Mouse (Mus musculus) retina, embryonic 14.5 days (tissue): ENCODE results near the gene Pcsk2.

Experiments used
- DNase-seq: peaks from one replicate; pipeline ENCODE4 v3.0.0-alpha.2; 2015; ENCODE audit warnings: low spot score

Pcsk2 gene

DNA sequence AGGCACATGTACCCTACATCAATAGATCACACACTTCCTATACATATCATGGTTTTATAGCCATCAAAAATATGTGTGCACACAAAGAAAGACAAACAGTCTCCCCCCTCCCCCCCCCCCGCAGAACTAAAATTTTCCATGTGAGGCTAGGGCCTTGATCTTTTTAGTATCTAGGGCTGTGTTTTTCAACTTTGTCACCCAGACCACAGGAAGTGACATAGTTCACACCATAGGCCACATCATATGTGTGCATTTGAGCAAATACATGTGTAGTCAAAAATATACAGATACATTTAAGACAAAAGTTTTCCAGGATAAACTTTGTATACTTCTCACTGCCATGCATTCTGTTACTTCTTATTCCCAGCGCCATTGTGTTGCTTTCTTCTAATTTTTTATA lies 293.5 kb downstream of the Pcsk2 start:
- no peak for DNase-seq

DNA sequence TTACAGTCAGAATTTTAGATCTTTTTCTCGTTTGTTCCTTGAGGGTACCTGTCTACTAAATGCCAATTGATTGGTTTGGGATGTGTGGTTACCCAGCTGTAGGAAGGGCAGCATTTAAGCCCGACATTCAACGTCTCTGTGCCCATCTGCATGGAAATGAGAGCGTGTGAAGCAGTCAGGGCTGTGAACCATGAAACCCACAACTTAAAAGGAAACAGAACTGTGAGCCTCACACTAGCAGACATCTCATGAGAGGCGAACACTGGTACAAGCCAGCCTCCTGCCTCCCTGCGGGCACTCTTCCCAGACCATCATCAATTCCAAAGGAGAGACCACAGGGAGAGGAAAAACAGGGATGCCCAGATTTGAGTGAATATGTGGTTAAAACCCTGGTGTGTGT lies 294.9 kb downstream of the Pcsk2 start:
- DNase-seq, result no peak

DNA sequence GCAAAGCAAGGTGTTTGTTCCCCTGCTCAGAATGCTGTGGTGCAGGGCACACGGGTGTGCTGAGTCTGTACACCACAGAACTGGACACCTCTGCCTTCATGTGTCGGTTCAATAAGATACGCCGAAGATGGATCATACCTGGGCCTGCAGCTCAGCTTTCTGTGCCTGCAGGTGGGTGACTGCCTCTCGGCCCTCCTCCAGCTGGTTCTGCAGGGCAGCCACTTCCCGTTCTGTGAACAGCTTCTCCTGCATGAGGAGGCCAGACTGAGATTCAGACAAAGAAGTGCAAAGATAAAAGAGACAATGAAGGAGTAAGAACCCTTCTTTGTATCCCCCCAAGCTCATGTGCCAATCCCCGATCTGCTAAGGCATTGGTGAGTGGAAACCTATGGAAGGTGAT lies 295.6 kb downstream of the Pcsk2 start:
- DNase-seq, result no peak

DNA sequence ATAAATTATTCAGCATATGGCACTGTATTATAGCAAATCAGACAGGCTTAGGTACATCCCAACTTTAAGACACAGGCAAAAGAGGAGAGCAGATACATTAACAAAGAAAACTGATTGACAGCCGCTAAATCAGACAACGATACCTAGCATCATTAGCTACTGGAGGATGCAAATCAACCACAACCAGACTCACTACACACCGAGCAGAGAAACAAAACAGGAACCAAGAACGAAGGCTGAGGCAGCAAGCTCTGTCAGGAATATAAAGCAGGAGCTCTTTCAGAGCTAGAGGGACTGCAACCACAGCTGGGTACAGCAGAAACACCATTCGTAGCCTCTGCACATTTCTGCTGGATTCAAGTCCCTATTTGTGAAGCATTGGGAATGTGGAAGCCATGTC lies 298.8 kb downstream of the Pcsk2 start:
- no peak for DNase-seq

DNA sequence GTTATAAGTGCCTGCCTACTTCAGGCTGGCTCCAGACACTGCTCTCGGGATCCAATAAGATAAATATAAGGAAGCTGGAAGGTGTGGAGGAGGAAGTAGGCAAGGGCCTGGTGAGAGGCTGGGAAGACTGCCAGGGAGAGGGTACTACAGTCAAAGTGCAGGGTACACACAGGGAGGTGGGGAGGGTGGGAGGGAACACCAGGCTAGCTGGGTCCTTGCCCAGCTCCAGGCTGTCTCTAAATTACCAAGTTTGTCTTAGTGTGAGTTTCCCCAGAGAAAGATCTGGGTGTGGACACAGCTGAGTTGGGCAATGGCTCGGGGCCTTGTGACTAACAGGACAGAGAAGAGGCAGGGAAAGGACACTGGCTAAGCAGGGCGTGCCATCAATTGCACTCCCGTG lies 300.8 kb downstream of the Pcsk2 start:
- no peak for DNase-seq

DNA sequence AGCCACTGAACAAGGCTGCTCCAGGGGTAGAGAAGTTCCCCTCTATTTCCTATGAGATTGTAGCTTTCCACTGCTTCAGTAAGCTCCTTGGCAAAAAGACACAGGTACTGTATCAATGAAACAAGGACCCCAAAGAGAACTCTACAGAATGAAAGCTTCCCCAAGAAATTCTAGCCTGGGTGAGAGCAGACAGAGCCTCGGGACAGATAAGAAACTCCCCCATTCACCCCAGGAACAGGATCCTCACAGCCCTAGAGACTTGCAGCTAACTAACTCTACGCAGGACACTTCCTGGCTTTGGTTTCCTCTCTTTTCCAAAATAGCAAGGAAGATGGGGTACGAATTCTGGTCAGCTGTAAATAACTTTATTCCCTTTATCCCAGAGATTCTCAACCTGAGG lies 301.3 kb downstream of the Pcsk2 start:
- DNase-seq, result no peak

DNA sequence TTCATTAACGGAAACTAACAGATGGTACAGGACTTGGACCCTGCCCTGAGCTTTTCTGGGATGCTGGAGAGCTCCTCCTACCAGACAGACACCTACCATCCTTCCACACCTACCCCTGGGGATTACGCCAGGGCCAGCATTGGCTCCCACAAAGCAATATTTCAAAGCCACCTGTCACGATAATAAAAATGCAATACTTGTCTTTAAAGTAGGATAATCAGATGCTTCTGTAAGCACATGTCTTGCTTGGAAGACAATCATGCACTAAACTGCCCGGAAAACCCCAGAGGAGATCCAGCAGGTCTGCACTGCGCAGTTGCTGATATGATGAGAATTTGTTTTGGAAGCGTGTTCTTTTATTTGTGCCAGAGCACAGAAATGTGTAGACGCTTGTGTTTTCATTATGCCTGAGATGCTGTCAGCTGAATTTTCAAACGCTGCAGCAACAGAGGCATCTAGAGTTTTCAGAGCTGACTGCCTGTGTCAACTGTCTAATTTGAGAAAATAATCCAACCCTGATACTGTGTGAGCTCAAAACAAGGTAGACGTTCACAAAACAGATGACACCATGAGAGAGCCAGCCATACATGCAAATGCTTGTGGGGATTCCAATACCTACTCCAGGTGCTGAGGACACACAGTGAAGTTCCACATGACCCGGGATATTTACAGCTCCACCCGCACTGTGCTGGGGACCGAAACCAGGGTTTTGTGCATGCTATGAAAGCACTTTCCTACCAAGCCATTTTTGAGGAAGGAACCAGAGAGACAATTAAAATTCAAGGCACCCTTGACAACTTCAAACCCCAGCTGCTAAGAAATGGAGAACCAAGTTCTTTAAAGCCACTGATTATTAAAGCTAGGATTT lies 305.6 kb downstream of the Pcsk2 start:
- DNase-seq, result no peak

DNA sequence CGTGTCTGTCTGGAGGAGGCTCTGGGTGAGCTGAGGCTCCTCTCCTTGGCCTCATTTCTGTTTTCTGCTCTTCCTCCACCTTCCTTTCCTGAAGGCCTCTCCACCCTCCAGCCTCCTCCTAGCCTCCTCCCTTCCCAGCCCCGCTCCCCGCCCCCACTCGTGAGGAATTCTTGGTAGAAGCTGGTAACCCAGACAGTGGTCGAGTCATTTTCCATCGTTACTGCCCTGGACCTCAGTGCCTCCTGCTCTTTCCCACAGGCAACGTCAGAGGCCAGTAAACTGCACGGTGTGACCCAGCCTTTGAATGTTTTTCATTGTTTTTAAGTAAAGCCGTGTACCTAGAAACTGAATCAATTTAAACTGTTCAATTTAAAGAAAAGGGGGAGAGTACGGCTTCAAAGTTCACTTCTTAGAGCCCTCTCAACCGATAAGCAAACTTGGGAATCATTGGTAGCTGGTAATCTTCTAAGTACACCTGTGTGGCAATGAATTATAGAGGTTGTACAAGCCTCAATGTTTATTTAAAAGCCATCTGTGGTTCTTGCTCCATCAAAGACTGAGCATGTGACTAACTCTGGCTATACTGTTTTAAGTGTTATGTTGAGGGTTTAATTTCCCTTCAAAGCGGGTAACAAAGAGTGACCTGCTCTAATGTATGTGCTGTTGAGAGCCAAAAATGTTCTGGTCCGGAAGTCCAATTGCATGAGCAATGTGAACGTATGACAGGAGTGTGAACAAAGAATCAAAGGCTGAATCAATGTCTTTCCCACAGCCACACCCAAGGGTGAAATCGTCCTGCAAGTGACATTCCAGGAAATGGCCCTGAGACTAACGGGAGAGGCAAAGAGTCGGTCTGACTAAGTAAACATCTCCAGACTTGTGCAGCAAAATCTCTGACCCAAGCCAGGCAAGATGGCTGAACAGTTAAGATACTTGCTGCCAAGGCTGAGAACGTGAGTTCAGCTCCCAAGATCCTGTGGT lies 306.6 kb downstream of the Pcsk2 start:
- no peak for DNase-seq

DNA sequence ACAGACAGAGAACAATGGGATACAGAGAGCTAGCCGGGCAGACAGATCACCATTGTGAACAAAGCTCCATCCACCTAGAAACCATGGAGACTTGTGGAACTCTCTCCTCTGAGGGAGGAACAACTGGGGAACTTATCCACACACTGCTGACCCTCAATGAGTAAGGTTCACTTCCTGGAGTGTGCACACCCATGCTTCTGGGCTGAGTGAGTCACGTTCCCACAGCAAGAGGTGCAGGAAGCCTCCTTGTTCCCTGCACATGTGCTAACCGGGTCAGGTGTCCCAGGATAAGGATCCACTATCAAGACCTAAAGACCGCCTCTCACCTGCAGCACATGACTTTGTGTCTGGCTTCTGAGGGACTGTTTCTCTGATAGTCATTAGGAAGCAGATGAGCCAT lies 307.5 kb downstream of the Pcsk2 start:
- DNase-seq, result no peak

DNA sequence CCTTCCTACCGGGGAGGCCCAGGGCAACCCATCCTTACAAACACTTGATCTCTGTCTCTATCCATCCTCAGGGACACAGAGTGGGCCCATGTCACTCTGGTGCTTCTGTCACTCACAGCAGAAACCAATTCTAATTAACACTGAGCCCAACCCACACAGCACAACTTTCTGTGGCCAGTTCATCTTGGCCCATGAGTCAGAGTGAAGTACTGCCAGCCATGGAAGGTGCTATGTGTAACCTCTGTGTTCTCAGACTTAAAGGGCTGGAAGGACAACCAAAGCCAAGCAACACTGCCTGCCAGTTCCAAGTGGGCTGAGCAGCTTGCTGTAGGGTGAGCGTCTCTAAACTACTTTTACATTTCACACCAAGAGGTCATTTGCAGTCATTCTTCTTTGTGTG lies 313.2 kb downstream of the Pcsk2 start:
- no peak for DNase-seq

DNA sequence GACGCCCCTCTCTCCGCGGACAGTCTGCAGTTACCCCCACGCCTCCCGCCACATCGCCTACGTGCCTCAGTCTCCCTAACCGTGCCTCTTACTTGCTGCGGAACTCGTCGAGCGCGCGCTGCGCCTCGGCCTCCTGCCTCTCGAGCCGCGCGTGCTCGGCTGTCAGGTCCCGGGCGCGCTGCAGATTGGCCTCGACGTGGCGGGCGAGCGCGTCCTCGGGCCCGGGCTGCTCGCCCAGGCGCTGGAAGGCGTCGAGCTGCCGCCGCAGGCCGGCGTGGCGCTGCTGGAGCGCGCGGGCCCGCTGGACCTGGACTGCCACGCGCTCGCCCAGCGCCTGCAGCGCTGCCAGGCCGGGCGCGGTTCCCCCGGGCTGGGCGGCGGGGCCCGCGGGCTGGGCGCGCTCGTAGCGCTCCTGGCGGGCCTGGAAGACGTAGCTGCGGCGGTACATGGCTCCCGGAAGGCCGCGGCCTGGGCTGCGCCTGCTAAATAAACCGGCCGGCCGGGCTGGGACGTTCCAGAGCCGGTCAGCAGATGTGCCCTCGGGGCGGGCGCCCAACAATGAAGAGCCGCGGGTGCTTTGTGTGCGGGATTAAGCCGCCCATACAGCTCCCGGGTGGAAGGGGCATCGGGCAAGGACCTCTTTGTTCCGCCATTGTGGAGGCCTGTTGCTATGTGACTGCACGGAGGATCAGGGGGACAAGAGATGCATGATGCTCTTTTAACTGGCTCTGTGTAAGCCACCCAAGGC lies 316.7 kb downstream of the Pcsk2 start, which contains the start of gene Bfsp1:
Gene Bfsp1 (minus strand): TSS at position 690 of the 748 bp plus-strand sequence.
- peak; percentile 70 for DNase-seq

DNA sequence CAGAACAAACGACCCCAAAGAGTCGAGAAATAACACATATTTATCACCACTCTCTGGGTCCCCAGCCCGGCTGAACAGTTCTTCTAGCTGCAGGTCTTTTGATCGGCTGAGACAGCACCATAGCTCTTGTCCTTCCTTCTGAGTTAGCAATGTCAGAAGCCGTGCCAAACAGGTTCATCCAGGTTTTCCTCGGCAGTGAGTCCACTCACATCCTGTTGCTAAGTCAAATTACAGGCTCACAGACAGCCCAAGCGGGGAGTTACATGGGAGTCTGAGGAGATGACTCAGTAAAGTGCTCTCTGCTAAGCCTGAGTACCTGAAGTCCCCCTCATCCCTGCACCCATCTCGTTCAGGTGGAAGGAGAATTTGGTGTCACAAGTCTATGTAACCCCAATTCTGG lies 318.6 kb downstream of the Pcsk2 start:
- no peak for DNase-seq
